8 mouse cellular contexts compared by ENCODE assay signal in the genomic region with DNA sequence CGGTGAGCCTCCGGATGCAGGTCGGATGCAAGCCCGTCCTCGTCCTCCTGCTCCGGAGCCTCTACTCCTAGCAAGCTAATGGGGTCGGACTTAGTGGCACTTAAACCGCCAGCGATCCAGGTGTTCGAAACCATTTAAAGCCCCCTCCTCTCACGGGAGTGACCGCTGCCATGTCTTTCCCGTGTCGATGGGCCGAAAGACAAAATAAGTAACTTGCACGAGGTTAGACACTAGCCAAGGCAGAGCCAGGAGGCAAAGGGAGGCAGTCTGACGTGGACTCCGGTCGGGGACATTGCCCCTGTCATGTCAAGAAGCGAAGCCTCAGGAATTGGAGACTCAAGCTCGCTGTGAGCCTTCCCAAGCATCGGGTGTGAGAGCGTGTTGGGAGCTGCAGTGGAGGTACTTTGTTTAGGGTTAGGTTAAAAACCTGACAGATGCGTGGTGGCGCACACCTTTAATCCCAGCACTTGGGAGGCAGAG. TPM values are rescaled to one million over a fixed set of nuclear protein-coding genes. Genes with fewer than 3 reads are reported as not detected.
DNase-seq lines count a peak whose midpoint lies in the region; ATAC-seq and TF ChIP-seq lines count a peak whose summit lies in the region.

No protein-coding gene starts in this region.

- H3K9me3 ChIP-seq in limb, embryonic 13.5 days: no peaks in the 10 kb centered on the region
- no peaks in the 10 kb centered on the region for H3K9me3 ChIP-seq in stomach, embryonic 15.5 days

- H3K4me2 ChIP-seq in limb, embryonic 13.5 days (replicated peaks): peak overlapping the region; percentile 99
- H3K4me2 ChIP-seq in stomach, embryonic 15.5 days: peak overlapping the region; percentile 84

- no peak for ATAC-seq in limb, embryonic 13.5 days (ENCODE audit: low FRiP score, low read depth)
- peak; percentile 8; the same call in 1 of the 2 replicates for ATAC-seq in stomach, embryonic 15.5 days (ENCODE audit: insufficient read depth, low FRiP score, low read depth)

- H3K27me3 ChIP-seq in testis, adult 2 months (ENCODE audit: control insufficient read depth, insufficient read depth, low read length): no peaks in the 10 kb centered on the region
- no peaks in the 10 kb centered on the region for H3K27me3 ChIP-seq in limb, embryonic 13.5 days
- H3K27me3 ChIP-seq in stomach, embryonic 15.5 days (replicated peaks): no peaks in the 10 kb centered on the region

- peak; percentile 18 for DNase-seq in cerebellum, adult 11-12 months
- no peak for DNase-seq in cerebellum, postnatal 10 days
- no peak for DNase-seq in testis, postnatal 14 days (ENCODE audit: low spot score)
- no peak for DNase-seq in urinary bladder, adult 2 months (ENCODE audit: low spot score)
- no peak for DNase-seq in cerebellum, adult 9-10 months

- peak overlapping the region; percentile 91 for H3K4me3 ChIP-seq in testis, adult 2 months (ENCODE audit: control insufficient read depth, low read depth, low read length)
- peak overlapping the region; percentile 100 for H3K4me3 ChIP-seq in limb, embryonic 13.5 days
- peak overlapping the region; percentile 98 for H3K4me3 ChIP-seq in stomach, embryonic 15.5 days (replicated peaks)

- peaks cover 8% of the 10 kb centered on the region for H3K4me1 ChIP-seq in testis, adult 2 months (ENCODE audit: control insufficient read depth, insufficient read depth, low read length)
- peaks cover 21% of the 10 kb centered on the region for H3K4me1 ChIP-seq in limb, embryonic 13.5 days
- peaks cover 13% of the 10 kb centered on the region; the same call in 1 of the 2 replicates for H3K4me1 ChIP-seq in stomach, embryonic 15.5 days

- no peaks in the 10 kb centered on the region; the same call in 1 of the 2 replicates for H3K36me3 ChIP-seq in testis, adult 2 months (ENCODE audit: control insufficient read depth, insufficient read depth, low read length)
- peaks cover 40% of the 10 kb centered on the region for H3K36me3 ChIP-seq in limb, embryonic 13.5 days
- peaks cover 37% of the 10 kb centered on the region for H3K36me3 ChIP-seq in stomach, embryonic 15.5 days

- no peak for TF ChIP-seq CTCF in testis, adult 2 months (IDR thresholded peaks at IDR 0.05; ENCODE audit: control insufficient read depth, insufficient read depth, insufficient replicate concordance, low read depth, low read length)

- WGBS in limb, embryonic 13.5 days: 4% methylated on average over 25 of the region's 25 CpGs
- WGBS in stomach, embryonic 15.5 days: 2% methylated on average over 25 of the region's 25 CpGs

- peak overlapping the region; percentile 7 for H3K27ac ChIP-seq in testis, adult 2 months (ENCODE audit: control insufficient read depth, insufficient read depth, low read depth, low read length)
- no peak overlapping the region for H3K27ac ChIP-seq in limb, embryonic 13.5 days
- no peak overlapping the region for H3K27ac ChIP-seq in stomach, embryonic 15.5 days

- H3K9ac ChIP-seq in limb, embryonic 13.5 days: peak overlapping the region; percentile 95
- peak overlapping the region; percentile 86 for H3K9ac ChIP-seq in stomach, embryonic 15.5 days

- no peak for TF ChIP-seq POLR2A in testis, adult 2 months (IDR thresholded peaks at IDR 0.05; ENCODE audit: control insufficient read depth, low read depth, low read length)

RNA-seq across cellular contexts. Expression of a gene that starts 0.8 kb away (rescaled TPM):
- polyA plus RNA-seq in testis, adult 2 months (2012; rRNA removed): 7.7 and 8.0 TPM in 2 replicates
- 33.7 and 34.4 TPM in 2 replicates for polyA plus RNA-seq in limb, embryonic 13.5 days (2015; fragmentation: Nextera tagmentation; extraction: Ambion mirVana)
- 30.8 and 32.9 TPM in 2 replicates for polyA plus RNA-seq in stomach, embryonic 15.5 days (2015; fragmentation: Nextera tagmentation; extraction: Ambion mirVana)
- polyA plus RNA-seq in urinary bladder, adult 2 months (2012; rRNA removed): 11.3 and 13.0 TPM in 2 replicates

RNA-seq across cellular contexts. Expression of a gene that starts 1.5 kb away (rescaled TPM):
- polyA plus RNA-seq in testis, adult 2 months (2012; rRNA removed): 30.2 and 37.6 TPM in 2 replicates
- polyA plus RNA-seq in limb, embryonic 13.5 days (2015; fragmentation: Nextera tagmentation; extraction: Ambion mirVana): 1.3 TPM in 2 replicates
- 0.28 and 0.31 TPM in 2 replicates for polyA plus RNA-seq in stomach, embryonic 15.5 days (2015; fragmentation: Nextera tagmentation; extraction: Ambion mirVana)
- polyA plus RNA-seq in urinary bladder, adult 2 months (2012; rRNA removed): 0.04 and 0.10 TPM in 2 replicates

RNA-seq across cellular contexts. Expression of a gene that starts 12.4 kb away (rescaled TPM):
- 18.2 and 22.4 TPM in 2 replicates for polyA plus RNA-seq in testis, adult 2 months (2012; rRNA removed)
- 20.7 and 21.4 TPM in 2 replicates for polyA plus RNA-seq in limb, embryonic 13.5 days (2015; fragmentation: Nextera tagmentation; extraction: Ambion mirVana)
- polyA plus RNA-seq in stomach, embryonic 15.5 days (2015; fragmentation: Nextera tagmentation; extraction: Ambion mirVana): 16.8 and 17.6 TPM in 2 replicates
- 13.5 and 16.0 TPM in 2 replicates for polyA plus RNA-seq in urinary bladder, adult 2 months (2012; rRNA removed)

RNA-seq across cellular contexts. Expression of a gene that starts 31.3 kb away (rescaled TPM):
- 17.1 TPM in 2 replicates for polyA plus RNA-seq in testis, adult 2 months (2012; rRNA removed)
- 14.3 and 14.7 TPM in 2 replicates for polyA plus RNA-seq in limb, embryonic 13.5 days (2015; fragmentation: Nextera tagmentation; extraction: Ambion mirVana)
- polyA plus RNA-seq in stomach, embryonic 15.5 days (2015; fragmentation: Nextera tagmentation; extraction: Ambion mirVana): 13.5 and 14.0 TPM in 2 replicates
- 34.5 and 38.3 TPM in 2 replicates for polyA plus RNA-seq in urinary bladder, adult 2 months (2012; rRNA removed)

RNA-seq across cellular contexts. Expression of a gene that starts 32.4 kb away (rescaled TPM):
- 8.8 and 9.7 TPM in 2 replicates for polyA plus RNA-seq in testis, adult 2 months (2012; rRNA removed)
- polyA plus RNA-seq in limb, embryonic 13.5 days (2015; fragmentation: Nextera tagmentation; extraction: Ambion mirVana): 17.3 TPM in 2 replicates
- polyA plus RNA-seq in stomach, embryonic 15.5 days (2015; fragmentation: Nextera tagmentation; extraction: Ambion mirVana): 11.9 and 13.2 TPM in 2 replicates
- polyA plus RNA-seq in urinary bladder, adult 2 months (2012; rRNA removed): 13.2 and 14.6 TPM in 2 replicates

Comparison
In these comparisons a context has a peak if more than half of its experiments do, and no peak if none do; other contexts are left out.
1. RNA of a gene that starts 1.5 kb away (polyA plus RNA-seq): 30.2 to 37.6 TPM in testis, adult 2 months; 1.3 TPM in limb, embryonic 13.5 days, 0.28 to 0.31 TPM in stomach, embryonic 15.5 days and 0.04 to 0.10 TPM in urinary bladder, adult 2 months; every median in the first group is over 10 times any median in the second.
2. Peak in every context shown above with its lines, with median percentiles within 50 percentile points of each other: H3K4me3 ChIP-seq.